Mouse (Mus musculus) megakaryocyte, adult 5-6 weeks (primary cell): ENCODE measurements around the gene Pdk2. TPM values are rescaled to one million over a fixed set of nuclear protein-coding genes. Genes with fewer than 3 reads are reported as not detected.
A peak's percentile ranks its signal among the peaks of the same experiment; 100 is the strongest.
"Not testable (repeated sequence)": the region's sequence is repeated elsewhere in the genome, so short reads cannot be mapped to it uniquely, and the experiment has no call there.

Experiments
- ATAC-seq: 2 replicates; pipeline ENCODE4 v1.8.0; 2016; ENCODE audit warnings: mild to moderate bottlenecking, inconsistent platforms; ENCODE audit not compliant: poor library complexity, severe bottlenecking
- total RNA-seq, 2 experiments: library from RNA; stranded (forward) in 1 of 2; stranded (reverse) in 1 of 2; fragments of 153-499, 151-499 nt in 1 of 2; fragments of 221-1000, 200-1000 nt in 1 of 2; gene quantifications; 2 replicates each; pipeline versions ENCODE4 v1.2.3 to v1.2.4; 2015 to 2017

Pdk2 gene
- total RNA-seq, 2 experiments from 2014 or later = 0.73 to 6.3 TPM

GRCm38 (mm10) chr11:95032945-95033344 lies 8.2 kb downstream of the Pdk2 start:
- no peak for ATAC-seq

GRCm38 (mm10) chr11:95027850-95028470 lies 13.2 kb downstream of the Pdk2 start:
- ATAC-seq = no peak

DNA sequence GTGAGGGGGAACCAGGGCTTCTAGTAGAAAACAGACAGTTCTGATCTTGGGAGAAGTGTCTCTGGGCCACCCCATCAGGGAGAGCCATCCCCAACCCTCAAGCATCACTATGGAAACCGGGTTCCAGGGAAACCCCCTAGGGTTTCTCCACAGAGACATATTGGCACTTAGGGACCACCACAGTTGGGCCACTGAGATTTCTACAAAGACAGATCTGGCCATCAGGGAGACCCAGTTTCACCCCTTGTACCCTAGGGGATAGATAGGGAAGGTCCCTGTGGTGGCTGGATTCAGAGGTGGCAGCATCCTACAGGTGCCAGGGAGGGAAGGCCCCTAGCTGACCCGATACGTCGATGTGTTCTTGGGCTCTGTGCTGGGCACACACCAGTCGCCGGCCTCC lies 14.3 kb downstream of the Pdk2 start:
- no peak for ATAC-seq

GRCm38 (mm10) chr11:95026090-95026542 lies 15.0 kb downstream of the Pdk2 start:
- no peak for ATAC-seq

DNA sequence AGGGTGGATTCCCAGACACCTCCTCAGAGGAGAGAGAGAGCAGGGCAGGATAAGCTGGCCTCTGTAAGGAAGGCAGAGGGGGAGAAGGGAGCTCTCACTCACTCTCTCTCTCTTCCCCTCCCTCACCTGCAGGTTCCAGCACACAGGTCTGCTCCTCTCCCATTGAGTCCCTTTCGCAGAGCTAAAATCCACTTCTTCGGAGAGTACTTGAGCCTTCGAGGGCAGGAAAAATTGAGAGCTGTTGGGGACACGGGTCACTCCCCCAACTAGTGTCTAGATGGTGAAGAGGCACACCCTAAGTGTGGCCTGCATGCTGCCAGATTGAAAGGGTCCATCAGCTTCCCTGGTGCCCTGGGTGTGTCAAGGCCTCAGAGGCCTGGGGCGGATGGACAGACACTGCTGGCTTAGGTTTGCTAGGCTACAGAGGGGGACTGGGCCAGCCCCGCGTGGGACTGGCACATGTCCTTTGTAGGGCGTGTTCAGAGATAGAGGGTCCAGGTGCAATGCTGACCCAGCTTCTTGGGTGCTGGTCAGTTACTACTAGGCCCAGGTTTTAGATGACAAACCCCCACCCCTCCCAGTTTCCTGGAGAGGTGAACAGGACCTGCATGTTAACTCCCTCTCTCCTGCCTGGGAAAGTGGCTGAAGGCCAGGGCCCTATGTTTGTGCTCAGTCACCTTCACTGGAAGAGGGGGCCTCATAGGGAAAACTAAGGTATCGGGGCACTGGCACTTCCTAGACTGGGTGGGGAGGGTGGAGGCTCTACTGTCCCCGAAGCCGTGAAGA lies 15.7 kb downstream of the Pdk2 start:
- ATAC-seq = no peak

- no peak for ATAC-seq
Measured at GRCm38 (mm10) chr11:95024439-95025184, 16.5 kb downstream of the Pdk2 start.

- no peak for ATAC-seq
Measured at GRCm38 (mm10) chr11:95023481-95023880, 17.7 kb downstream of the Pdk2 start.

GRCm38 (mm10) chr11:95022237-95022992 lies 18.7 kb downstream of the Pdk2 start:
- ATAC-seq = no peak

GRCm38 (mm10) chr11:95015484-95015883 lies 25.7 kb downstream of the Pdk2 start:
- ATAC-seq = no peak

- no peak for ATAC-seq
Measured at GRCm38 (mm10) chr11:95012487-95012886, 28.7 kb downstream of the Pdk2 start.

DNA sequence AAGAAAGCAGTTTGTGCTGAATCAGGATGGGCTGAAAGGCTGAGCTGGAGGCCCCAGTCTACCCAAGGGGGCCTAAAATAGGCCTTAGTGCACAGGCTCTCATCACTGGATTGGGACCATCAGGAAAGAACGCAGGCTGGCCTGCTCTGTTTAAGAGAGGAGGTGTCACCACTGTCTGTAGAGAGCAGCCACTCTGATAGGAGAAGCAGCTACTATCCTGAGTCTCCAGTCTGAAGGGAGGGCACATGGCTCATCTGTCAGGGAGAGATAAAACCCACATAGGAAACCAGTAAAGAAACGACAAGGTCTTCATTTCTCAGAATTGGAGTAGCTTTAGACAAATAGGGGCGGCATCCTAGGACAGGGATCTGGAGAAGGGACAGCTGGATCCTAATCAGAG lies 29.1 kb downstream of the Pdk2 start:
- ATAC-seq = 0 out of 2 replicates have a peak, but pooled peaks have one; percentile 24

GRCm38 (mm10) chr11:95011416-95011815 lies 29.7 kb downstream of the Pdk2 start:
- ATAC-seq = no peak

DNA sequence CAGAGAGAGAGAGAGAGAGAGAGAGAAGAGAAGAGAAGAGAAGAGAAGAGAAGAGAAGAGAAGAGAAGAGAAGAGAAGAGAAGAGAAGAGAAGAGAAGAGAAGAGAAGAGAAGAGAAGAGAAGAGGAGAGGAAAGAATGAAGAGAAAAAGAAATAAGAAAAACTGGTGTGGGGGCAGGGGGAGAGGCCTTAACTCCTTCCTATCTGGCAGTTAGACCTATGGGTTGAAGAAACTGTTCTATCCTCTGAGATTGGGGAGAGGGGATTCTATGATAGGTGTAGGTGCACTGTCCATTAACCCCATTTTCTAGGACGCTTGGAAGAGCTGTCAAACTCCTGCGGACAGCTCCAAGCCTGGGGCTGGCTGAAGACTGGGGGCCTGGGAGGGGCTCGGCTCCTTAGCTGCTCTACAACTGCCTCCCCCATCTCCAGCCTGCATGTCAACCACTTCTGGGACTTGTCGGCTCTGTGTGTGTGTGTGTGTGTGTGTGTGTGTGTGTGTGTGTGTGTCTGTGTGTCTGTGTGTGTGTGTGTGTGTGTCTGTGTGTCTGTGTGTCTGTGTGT lies 30.2 kb downstream of the Pdk2 start:
- ATAC-seq = not testable (repeated sequence)

DNA sequence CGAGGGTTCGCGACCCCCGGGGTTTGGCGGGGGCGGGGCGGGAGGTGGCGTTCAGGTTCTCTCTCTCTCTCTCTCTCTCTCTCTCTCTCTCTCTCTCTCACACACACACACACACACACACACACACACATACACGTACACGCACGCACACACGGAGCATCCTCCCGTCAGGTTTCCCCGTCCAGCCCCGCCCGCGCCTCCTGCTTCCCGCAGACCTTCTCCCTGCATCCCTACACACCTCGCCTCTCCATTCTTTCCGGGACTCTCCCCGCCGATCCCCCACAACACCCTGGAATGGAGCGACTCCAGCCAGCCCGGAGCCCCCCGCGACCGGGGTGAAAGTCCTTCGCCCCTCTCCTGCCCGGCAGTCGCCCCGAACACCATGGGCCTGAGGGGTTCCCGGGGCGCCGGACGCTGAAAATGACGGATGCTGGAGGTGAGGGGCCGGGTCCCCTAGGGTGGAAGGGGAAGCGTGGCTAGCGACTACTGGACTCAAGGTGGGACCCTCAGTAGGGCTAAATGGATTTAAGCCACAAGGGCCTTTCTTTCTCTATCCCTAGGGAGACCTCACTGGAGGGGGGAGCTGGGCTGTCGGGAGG lies 30.9 kb downstream of the Pdk2 start:
- ATAC-seq = no peak

DNA sequence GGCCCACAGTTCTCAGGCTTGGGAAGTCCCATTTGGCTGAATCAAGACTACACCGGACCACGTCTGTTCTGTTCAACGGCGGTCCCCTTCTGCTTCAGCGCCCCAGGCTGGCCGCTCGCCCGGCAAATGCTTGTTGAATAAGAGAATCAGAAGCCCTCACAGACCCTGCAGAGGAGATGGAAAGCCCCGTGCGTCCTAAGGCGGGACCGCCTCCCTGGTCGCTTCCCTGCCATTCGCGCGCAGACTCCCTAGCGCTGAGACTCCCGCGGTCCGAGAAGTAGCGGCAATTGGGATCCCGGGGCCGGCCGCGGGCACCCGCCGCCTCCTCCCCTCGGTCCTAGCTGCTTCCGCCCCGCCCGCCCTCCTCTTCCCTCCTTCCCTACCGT lies 31.5 kb downstream of the Pdk2 start, which contains the start of gene Samd14:
Gene Samd14 (plus strand): TSS at position 251 of the 386 bp plus-strand sequence.
- ATAC-seq = peak; percentile 26; the same call in 1 of the 2 replicates

DNA sequence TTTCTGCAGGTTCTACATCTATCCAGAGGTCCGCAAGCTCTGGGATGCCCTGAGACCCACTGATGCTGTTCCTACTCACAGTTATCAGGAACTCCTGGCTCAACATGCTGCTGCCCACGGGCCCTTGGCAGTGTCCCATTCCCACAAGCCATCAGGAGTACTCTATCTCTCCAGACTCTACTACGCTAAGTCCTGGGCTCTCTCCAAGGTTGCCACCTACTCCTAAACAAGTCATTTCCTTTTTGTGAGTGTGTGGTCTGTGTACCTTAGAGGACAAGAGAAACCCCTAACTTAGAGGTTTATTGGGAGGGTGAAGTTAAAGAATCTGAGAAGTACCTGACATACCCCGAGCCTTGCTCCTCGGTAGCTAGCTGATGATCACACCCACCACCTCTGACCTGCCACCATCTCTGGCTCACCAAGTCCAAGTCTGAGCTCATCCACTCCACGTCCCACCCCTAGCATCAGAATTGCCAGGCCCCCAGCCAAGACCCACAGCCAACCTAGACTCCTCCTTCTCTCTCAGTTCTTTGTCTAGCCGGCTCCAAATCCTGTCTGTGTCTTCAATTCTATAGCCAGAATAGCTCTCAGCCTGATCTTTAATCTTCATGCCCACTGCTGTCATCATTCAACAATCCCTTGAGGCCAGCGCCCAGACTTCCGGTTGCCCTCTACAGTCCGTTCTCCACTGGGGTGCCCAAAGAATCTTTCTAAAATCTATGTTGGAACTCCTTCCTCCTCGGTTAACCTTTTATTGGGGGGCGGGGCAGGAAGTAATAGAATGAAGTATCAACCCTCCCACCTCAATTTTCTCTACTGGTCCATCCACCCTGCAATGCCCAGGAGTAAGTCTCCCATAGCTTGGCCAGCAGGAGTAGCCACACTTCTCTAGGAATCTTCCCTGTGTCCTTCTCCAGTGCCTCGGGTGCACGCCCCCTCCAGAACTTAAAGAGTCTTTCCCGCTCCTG lies 32.2 kb downstream of the Pdk2 start:
- ATAC-seq = no peak

DNA sequence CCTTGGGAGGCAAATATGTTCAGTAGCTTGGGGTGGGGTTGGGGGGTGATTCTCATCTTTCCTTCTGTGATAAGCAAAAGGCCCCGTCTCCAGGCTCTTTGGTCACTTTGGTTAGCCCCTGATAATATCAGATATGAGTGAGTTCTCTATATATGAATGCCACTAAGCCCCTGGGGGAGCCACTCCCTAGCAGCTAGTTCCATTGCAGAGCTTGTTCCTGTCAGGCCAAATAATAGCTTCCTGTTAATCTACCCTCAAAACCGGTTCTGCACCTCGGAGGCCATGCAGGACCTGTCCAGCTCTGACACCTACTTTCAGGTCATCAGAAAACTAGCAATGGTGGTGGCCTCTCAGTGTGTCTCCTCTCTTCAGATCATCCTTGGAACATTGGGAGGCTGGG lies 33.7 kb downstream of the Pdk2 start:
- no peak for ATAC-seq

DNA sequence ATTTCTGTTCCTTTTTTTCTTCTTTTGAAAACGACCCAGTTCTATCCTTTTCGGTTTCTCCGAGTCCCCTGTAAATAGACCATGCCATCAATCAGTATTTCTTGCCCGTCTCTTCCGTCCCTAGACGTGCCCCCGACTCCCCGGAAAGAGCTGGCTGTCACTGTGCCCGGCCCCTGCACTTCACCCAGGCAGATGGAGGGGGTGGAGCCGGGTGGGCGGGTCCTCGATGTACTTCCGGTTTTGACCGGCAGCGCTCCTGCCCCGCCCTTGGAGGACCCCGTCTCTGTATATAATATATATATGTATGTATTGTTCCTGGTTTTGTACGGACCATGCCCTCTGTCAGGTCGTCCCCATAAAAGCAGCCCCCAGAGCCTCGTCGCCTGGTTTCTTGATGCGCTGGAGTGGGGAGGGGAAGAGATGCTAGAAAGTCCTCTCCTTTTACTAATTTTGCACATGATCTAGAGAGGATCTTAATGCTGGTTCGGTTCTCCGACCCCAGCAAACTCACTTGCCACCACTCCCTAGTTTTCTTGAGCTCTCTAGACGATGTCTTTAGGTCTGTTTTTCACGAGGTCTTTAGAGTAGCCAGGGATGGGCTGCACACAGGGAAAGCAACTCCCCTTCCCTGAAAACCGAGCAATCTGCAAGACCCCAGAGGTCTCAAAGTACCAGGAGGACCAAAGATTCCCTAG lies 34.5 kb downstream of the Pdk2 start:
- peak; percentile 86 for ATAC-seq
